22 mouse cellular contexts compared by ENCODE assay signal in the genomic region with DNA sequence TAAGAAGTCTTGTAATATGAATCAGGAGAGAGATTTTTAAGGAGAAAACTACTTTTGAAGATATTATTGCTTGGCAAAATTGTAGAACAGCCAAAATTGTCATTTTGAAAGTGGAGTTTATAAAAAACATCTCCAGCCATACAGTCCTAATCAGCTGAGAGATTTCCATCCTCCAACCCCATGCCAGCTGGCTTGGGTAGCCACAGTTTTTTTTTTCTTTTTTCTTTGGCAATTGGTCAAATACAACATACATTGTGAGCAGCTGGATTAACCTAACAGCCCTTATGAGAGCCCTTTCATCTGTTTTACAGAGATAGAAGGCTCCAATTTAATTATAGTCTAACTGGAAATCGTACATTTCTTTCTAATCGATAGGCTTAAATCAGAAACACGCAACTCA.
A peak's percentile ranks its signal among the peaks of the same experiment; 100 is the strongest.
DNase-seq lines count a peak whose midpoint lies in the region; ATAC-seq and TF ChIP-seq lines count a peak whose summit lies in the region.
"Had no signal": no experiment of that assay in that cellular context is flagged by ENCODE, and none has a peak within 500 bp of the region (broad histone marks: within the 10 kb centered on the region; RNA-seq: fewer than 3 reads in every experiment).

No protein-coding gene starts in this region.

- no peak for ATAC-seq in forebrain, embryonic 14.5 days
- ATAC-seq in forebrain, embryonic 13.5 days, result no peak
- ATAC-seq in lung, embryonic 15.5 days (ENCODE audit: borderline replicate concordance, extremely low read depth, low FRiP score, low TSS enrichment), result peak; percentile 62; the same call in 1 of the 2 replicates
- ATAC-seq: activated CD4-positive, CD25-positive, alpha-beta regulatory T cell, adult 4 months; forebrain, embryonic 16.5 days; Patski had no signal

- no peak overlapping the region for H3K4me2 ChIP-seq in forebrain, embryonic 14.5 days (ENCODE audit: low read length)
- no peak overlapping the region for H3K4me2 ChIP-seq in forebrain, embryonic 13.5 days
- H3K4me2 ChIP-seq in lung, embryonic 15.5 days, result no peak overlapping the region
- H3K4me2 ChIP-seq: embryonic facial prominence, embryonic 13.5 days; hindbrain, embryonic 13.5 days had no signal

- no peaks in the 10 kb centered on the region for H3K27me3 ChIP-seq in forebrain, embryonic 14.5 days (replicated peaks; ENCODE audit: control insufficient read depth, insufficient read depth, low read length)
- no peaks in the 10 kb centered on the region for H3K27me3 ChIP-seq in forebrain, embryonic 13.5 days
- no peaks in the 10 kb centered on the region for H3K27me3 ChIP-seq in lung, embryonic 15.5 days
- H3K27me3 ChIP-seq: CH12.LX; hindbrain, embryonic 13.5 days had no signal

- no peaks in the 10 kb centered on the region for H3K9me3 ChIP-seq in forebrain, embryonic 14.5 days (replicated peaks; ENCODE audit: control insufficient read depth, low read length)
- no peaks in the 10 kb centered on the region for H3K9me3 ChIP-seq in forebrain, embryonic 13.5 days (replicated peaks)
- no peaks in the 10 kb centered on the region for H3K9me3 ChIP-seq in lung, embryonic 15.5 days
- H3K9me3 ChIP-seq: embryonic facial prominence, embryonic 13.5 days; forebrain, embryonic 10.5 days; heart, embryonic 10.5 days had no signal

- TF ChIP-seq CTCF in brain, embryonic 14.5 days (IDR thresholded peaks at IDR 0.05; ENCODE audit: borderline replicate concordance, extremely low read depth, insufficient read depth, insufficient read length), result no peak

- no peaks in the 10 kb centered on the region for H3K36me3 ChIP-seq in forebrain, embryonic 14.5 days (ENCODE audit: control insufficient read depth, insufficient read depth, low read length)
- H3K36me3 ChIP-seq in forebrain, embryonic 13.5 days (ENCODE audit: poor library complexity, severe bottlenecking), result no peaks in the 10 kb centered on the region
- H3K36me3 ChIP-seq in lung, embryonic 15.5 days, result no peaks in the 10 kb centered on the region
- H3K36me3 ChIP-seq: embryonic facial prominence, embryonic 13.5 days; forebrain, embryonic 10.5 days; heart, embryonic 10.5 days; hindbrain, embryonic 13.5 days had no signal

- peak; percentile 29 for DNase-seq in forebrain, embryonic 14.5 days (ENCODE audit: low spot score)
- DNase-seq in lung, postnatal 14 days, result no peak
- DNase-seq in brain, embryonic 14.5 days (ENCODE audit: low read depth), result peak; percentile 35
- peak; percentile 13 for DNase-seq in fibroblast of lung, adult 2 months (ENCODE audit: low read depth)
- DNase-seq: adrenal gland, postnatal 14 days; cerebellum, adult 18-20 months; cerebellum, adult 9-11 months; cerebellum, postnatal 36 days; gastrocnemius, postnatal 10 days; heart, adult 18-20 months; heart, postnatal 10 days; heart, postnatal 4 days had no signal

- TF ChIP-seq POLR2A in brain, embryonic 14.5 days (IDR thresholded peaks at IDR 0.05; ENCODE audit: borderline replicate concordance, extremely low read depth, insufficient read depth, insufficient read length, poor library complexity, severe bottlenecking), result no peak

- H3K9ac ChIP-seq in forebrain, embryonic 14.5 days (ENCODE audit: low read length), result no peak overlapping the region
- H3K9ac ChIP-seq in forebrain, embryonic 13.5 days, result no peak overlapping the region
- H3K9ac ChIP-seq in lung, embryonic 15.5 days, result no peak overlapping the region
- H3K9ac ChIP-seq: embryonic facial prominence, embryonic 13.5 days; hindbrain, embryonic 13.5 days had no signal

- H3K4me3 ChIP-seq in forebrain, embryonic 14.5 days (ENCODE audit: low read depth, low read length), result no peak overlapping the region
- no peak overlapping the region for H3K4me3 ChIP-seq in forebrain, embryonic 13.5 days
- H3K4me3 ChIP-seq in lung, embryonic 15.5 days, result no peak overlapping the region
- H3K4me3 ChIP-seq: embryonic facial prominence, embryonic 13.5 days; forebrain, embryonic 10.5 days; heart, embryonic 10.5 days; hindbrain, embryonic 13.5 days had no signal

- no peak overlapping the region for H3K27ac ChIP-seq in forebrain, embryonic 14.5 days (ENCODE audit: low read depth, low read length)
- no peak overlapping the region for H3K27ac ChIP-seq in forebrain, embryonic 13.5 days
- no peak overlapping the region for H3K27ac ChIP-seq in lung, embryonic 15.5 days
- H3K27ac ChIP-seq: embryonic facial prominence, embryonic 13.5 days; forebrain, embryonic 10.5 days; heart, embryonic 10.5 days; hindbrain, embryonic 13.5 days had no signal

- H3K4me1 ChIP-seq in forebrain, embryonic 14.5 days (ENCODE audit: control insufficient read depth, insufficient read depth, low read length), result peaks cover 5% of the 10 kb centered on the region; the same call in 1 of the 2 replicates
- H3K4me1 ChIP-seq in forebrain, embryonic 13.5 days, result peaks cover 5% of the 10 kb centered on the region; the same call in 1 of the 2 replicates
- no peaks in the 10 kb centered on the region for H3K4me1 ChIP-seq in lung, embryonic 15.5 days
- H3K4me1 ChIP-seq: forebrain, embryonic 10.5 days; heart, embryonic 10.5 days; hindbrain, embryonic 13.5 days had no signal

- WGBS in forebrain, embryonic 14.5 days, result 79% methylated on average over 3 of the region's 3 CpGs
- 80% methylated on average over 3 of the region's 3 CpGs for WGBS in forebrain, embryonic 13.5 days
- WGBS in lung, embryonic 15.5 days, result 71% methylated on average over 3 of the region's 3 CpGs
